Mouse (Mus musculus) forebrain, embryonic 13.5 days (tissue): ENCODE data around the gene Sgo2a. TPM values are rescaled to one million over a fixed set of nuclear protein-coding genes. Genes with fewer than 3 reads are reported as not detected.
A peak's percentile ranks its signal among the peaks of the same experiment; 100 is the strongest.

Experiments
- ATAC-seq: fragments of 200-750 bp; cut with Nextera tagmentation; 2 replicates; pipeline ENCODE4 v1.8.0; 2017
- H3K27ac ChIP-seq: fragments of 300-500 bp; sonication (generic); 2 replicates; pipeline ENCODE4 v1.5.1; 2015; ENCODE audit warnings: inconsistent platforms, mild to moderate bottlenecking, moderate library complexity
- H3K27me3 ChIP-seq: fragments of 300-500 bp; sonication (generic); 2 replicates; pipeline ENCODE4 v1.6.1; 2015; ENCODE audit warnings: mild to moderate bottlenecking, inconsistent platforms
- H3K36me3 ChIP-seq: fragments of 300-500 bp; sonication (generic); 2 replicates; pipeline ENCODE4 v1.6.1; 2015; ENCODE audit warnings: mild to moderate bottlenecking, inconsistent platforms; ENCODE audit not compliant: poor library complexity, severe bottlenecking
- H3K4me1 ChIP-seq: fragments of 300-500 bp; sonication (generic); 2 replicates; pipeline ENCODE4 v1.6.1; 2015; ENCODE audit warnings: inconsistent platforms
- H3K4me2 ChIP-seq: fragments of 300-500 bp; sonication (generic); 2 replicates; pipeline ENCODE4 v1.6.1; 2015; ENCODE audit warnings: inconsistent platforms, mild to moderate bottlenecking, moderate library complexity
- H3K4me3 ChIP-seq: fragments of 300-500 bp; sonication (generic); 2 replicates; pipeline ENCODE4 v1.5.1; 2015; ENCODE audit warnings: mild to moderate bottlenecking, inconsistent platforms
- H3K9ac ChIP-seq: fragments of 300-500 bp; sonication (generic); 2 replicates; pipeline ENCODE4 v1.6.1; 2015; ENCODE audit warnings: mild to moderate bottlenecking, inconsistent platforms
- H3K9me3 ChIP-seq: fragments of 300-500 bp; sonication (generic); replicated peaks from 2 replicates; pipeline ENCODE4 v1.6.1; 2016; ENCODE audit warnings: inconsistent platforms
- WGBS: fragments of 180-500 bp; shearing (Covaris S2); methylation state at CpG from one replicate; pipeline ENCODE4 v1.1.7; 2015; 5-methylcytosine and 5-hydroxymethylcytosine counted together
- polyA plus RNA-seq: library from polyadenylated mRNA; unstranded; fragments of >200 nt; fragmentation: Nextera tagmentation; extraction: Ambion mirVana; gene quantifications from 2 replicates; pipeline ENCODE4 v1.2.1, GENCODE M21; 2015

The Sgo2a gene
- polyA plus RNA-seq, 1 experiment from 2014 or later = 19.3 TPM

DNA sequence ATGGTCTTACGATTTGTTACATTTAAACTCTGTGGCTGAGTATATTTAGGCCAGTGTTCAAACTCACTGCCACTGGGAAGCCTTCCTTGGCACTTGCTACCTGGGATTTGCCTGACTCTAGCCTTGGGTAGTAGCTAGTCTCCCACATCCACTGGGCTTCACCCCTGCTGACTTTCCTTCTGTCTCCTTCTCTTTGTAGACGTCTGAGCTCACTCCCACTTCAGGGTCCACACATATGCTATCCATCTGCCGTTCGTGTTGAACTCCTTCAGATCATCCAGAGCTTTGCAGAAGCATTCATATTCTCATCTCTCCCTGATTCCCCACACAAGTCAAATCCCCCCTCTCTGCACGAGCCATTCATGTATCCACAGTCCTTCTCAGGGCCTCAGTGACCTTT, 49.8 kb downstream of the Sgo2a start:
- Histone ChIP-seq H3K4me1 (peaks cover 12% of the 10 kb centered on the region), H3K4me2 (no peak overlapping the region), H3K27me3 (no peaks in the 10 kb centered on the region), H3K9ac (no peak overlapping the region), H3K36me3 (no peaks in the 10 kb centered on the region), H3K27ac (no peak overlapping the region), H3K9me3 (no peaks in the 10 kb centered on the region), H3K4me3 (no peak overlapping the region)
- 63% methylated on average over 5 of the region's 5 CpGs for WGBS
- no peak for ATAC-seq

DNA sequence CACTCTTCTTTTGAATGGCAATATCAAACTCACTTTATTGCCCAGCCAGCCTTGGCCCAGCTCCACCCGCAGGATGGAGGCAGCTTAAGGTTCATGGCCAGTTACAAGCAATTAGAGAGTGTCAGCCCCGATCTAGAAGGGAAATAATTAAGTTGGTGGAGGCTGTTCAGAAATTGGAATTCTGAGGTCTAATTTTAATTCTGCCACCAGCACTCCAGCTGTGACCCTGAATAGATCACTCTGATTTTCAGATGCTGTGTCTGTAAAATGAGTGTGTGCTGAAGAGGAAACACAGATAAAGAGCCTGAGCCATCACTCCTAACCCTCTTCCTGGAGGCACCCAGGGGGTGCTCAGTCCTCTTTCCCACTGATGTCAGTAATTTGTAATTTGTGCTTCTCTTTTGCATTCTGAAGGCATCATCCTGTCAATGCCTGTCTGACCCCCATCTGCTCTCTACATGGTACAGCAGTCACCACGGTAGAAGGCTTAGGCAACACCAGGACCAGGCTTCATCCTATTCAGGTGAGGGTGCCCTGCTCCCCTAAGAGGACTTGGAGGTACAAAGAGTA, 51.0 kb downstream of the Sgo2a start:
- Histone ChIP-seq H3K27me3 (no peaks in the 10 kb centered on the region), H3K9ac (no peak overlapping the region), H3K36me3 (no peaks in the 10 kb centered on the region), H3K27ac (peak overlapping the region; percentile 65), H3K4me2 (no peak overlapping the region), H3K9me3 (no peaks in the 10 kb centered on the region), H3K4me1 (peaks cover 12% of the 10 kb centered on the region), H3K4me3 (no peak overlapping the region)
- WGBS = 29% methylated on average over 3 of the region's 3 CpGs
- peak; percentile 77 for ATAC-seq

DNA sequence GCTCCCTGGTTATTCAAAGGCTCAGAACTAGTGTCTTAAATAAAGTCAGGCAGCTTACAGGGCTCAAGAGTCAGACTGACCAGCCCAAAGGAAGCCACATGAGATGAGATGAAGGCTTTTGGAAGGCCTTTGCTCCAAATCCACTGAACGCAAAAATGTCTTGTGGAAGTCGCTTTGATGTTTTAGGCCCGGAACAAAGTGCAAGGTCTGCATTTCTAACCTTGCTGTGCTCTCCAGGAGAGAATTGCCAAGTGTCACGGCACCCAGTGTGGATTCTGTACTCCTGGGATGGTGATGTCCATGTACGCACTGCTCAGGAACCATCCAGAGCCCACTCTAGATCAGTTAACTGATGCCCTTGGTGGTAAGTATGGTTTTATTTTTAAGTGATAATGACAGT, 53.4 kb downstream of the Sgo2a start:
- peaks cover 12% of the 10 kb centered on the region for H3K4me1 ChIP-seq
- H3K4me3 ChIP-seq = no peak overlapping the region
- no peaks in the 10 kb centered on the region for H3K9me3 ChIP-seq
- no peak overlapping the region for H3K4me2 ChIP-seq
- no peaks in the 10 kb centered on the region for H3K27me3 ChIP-seq
- WGBS = 88% methylated on average over 5 of the region's 5 CpGs
- no peak overlapping the region for H3K9ac ChIP-seq
- H3K36me3 ChIP-seq = no peaks in the 10 kb centered on the region
- ATAC-seq = no peak
- no peak overlapping the region for H3K27ac ChIP-seq

DNA sequence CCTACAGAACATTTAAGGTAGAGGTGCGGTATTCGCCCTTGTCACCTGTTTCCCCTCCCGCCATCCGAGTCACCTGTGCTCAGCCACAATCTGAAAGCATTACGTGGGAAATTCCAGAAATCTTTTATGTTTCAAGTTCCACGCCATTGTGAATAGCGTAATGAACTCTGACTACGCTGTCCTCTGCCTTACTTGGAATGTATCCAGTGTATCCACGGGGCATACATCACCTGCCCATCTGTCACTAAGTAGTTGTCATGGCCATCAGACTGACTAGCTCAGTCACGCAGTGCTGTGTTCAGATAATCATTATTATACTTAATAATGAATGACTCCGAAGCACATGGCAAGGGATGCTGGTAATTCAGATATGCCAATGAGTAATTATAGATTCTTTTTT, 59.8 kb downstream of the Sgo2a start:
- no peak for ATAC-seq
- Histone ChIP-seq H3K27me3 (no peaks in the 10 kb centered on the region), H3K27ac (no peak overlapping the region), H3K4me2 (no peak overlapping the region), H3K36me3 (no peaks in the 10 kb centered on the region), H3K4me3 (no peak overlapping the region), H3K4me1 (no peaks in the 10 kb centered on the region), H3K9ac (no peak overlapping the region), H3K9me3 (no peaks in the 10 kb centered on the region)
- 80% methylated on average over 11 of the region's 11 CpGs for WGBS

DNA sequence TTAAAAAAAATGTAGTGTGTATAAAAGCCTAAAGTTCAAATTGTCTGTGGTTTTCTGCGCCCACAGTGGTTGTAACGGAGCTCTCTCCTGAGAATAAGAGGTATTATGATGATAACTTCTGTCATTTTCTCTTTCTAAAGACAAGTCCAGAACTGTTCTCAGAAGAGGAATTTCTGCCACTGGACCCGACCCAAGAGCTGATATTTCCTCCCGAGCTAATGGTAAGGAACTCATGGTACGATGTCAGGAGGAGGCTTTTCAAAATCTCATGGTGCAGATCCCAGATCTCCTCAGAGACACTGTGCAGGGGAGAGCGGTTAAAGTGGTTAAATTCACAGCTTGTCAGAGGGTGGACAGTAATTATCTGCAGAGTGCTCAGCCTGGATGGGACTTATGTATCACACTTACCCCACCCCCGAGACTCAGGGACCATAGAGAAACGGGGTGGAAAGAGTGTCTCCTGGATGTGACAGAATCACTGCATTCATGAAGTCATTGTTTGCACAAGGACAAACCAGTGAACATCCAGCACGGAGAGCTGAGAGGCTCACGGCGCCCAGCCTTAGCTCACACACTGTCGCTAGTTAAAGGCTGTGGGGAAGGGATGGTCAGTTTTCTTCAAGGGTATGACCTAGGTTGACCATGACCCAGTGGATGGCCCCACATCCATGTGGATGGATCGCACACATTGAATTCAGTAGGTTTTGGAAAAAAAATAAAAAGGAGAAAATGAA, 60.5 kb downstream of the Sgo2a start:
- H3K27ac ChIP-seq = no peak overlapping the region
- H3K4me2 ChIP-seq = no peak overlapping the region
- ATAC-seq = no peak
- no peaks in the 10 kb centered on the region for H3K4me1 ChIP-seq
- H3K9ac ChIP-seq = no peak overlapping the region
- no peaks in the 10 kb centered on the region for H3K9me3 ChIP-seq
- H3K27me3 ChIP-seq = no peaks in the 10 kb centered on the region
- 84% methylated on average over 13 of the region's 13 CpGs for WGBS
- no peaks in the 10 kb centered on the region for H3K36me3 ChIP-seq
- H3K4me3 ChIP-seq = no peak overlapping the region

DNA sequence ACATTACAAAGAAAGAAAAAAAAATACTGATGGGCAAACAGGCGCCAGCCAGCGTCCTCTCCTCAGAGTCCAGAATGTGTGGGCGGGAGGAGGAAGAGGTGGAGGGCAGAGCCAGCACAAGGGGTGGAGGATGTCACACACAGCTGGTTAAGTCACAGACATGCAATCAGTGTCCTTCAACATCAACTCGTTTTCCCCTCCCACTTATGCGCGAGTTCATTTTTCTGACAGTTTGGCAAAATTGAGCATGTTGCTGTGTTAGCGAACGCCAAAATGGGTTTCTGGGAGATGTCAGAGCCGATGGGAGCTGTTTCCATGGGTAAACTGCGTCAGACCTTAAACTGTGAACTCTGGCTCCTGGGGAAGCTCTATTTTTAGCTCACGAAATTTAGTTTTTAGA, 61.2 kb downstream of the Sgo2a start:
- 81% methylated on average over 11 of the region's 11 CpGs for WGBS
- H3K4me3 ChIP-seq = no peak overlapping the region
- no peak overlapping the region for H3K9ac ChIP-seq
- H3K9me3 ChIP-seq = no peaks in the 10 kb centered on the region
- H3K27ac ChIP-seq = no peak overlapping the region
- H3K27me3 ChIP-seq = no peaks in the 10 kb centered on the region
- no peaks in the 10 kb centered on the region for H3K36me3 ChIP-seq
- 0 out of 2 replicates have a peak, but pooled peaks have one; percentile 24 for ATAC-seq
- no peaks in the 10 kb centered on the region for H3K4me1 ChIP-seq
- H3K4me2 ChIP-seq = no peak overlapping the region

DNA sequence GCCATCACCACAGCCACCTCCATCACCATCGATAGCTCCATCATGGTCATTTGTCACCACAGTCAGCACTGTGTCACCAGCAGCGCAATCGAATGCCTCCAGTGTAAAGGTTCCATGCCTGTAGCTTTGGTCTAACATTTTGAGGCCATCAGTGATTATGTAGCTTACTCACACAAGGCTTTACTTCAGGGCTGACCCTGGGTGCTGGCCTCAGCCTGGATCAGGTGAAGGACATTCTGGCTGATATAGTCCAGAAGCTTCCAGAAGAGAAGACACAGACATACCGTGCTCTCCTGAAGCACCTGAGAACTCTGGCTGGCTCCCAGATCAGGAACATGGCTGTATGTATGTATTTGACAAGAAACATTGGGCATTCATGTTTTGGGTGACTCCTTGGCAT, 63.1 kb downstream of the Sgo2a start:
- no peak overlapping the region for H3K4me2 ChIP-seq
- H3K9me3 ChIP-seq = no peaks in the 10 kb centered on the region
- no peaks in the 10 kb centered on the region for H3K27me3 ChIP-seq
- no peak for ATAC-seq
- no peaks in the 10 kb centered on the region for H3K4me1 ChIP-seq
- H3K36me3 ChIP-seq = no peaks in the 10 kb centered on the region
- H3K9ac ChIP-seq = no peak overlapping the region
- WGBS = 95% methylated on average over 4 of the region's 4 CpGs
- no peak overlapping the region for H3K4me3 ChIP-seq
- no peak overlapping the region for H3K27ac ChIP-seq

DNA sequence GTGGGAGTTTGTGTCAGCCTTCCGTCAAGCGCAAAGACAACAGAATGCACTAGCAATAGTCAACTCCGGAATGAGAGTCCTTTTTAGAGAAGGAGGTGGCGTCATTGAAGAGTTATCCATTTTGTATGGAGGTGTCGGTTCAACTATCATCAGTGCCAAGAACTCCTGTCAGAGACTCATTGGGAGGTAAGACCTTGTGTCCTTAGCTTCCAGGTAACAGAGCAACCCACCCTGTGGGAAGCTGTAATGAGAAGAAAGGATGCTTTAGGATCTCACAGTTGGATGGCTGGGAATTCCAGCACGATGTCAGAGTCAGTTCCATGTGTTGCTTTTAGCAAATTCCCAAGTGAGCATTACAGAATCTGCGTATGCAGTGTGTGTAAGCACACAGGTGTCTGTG, 66.4 kb downstream of the Sgo2a start:
- no peaks in the 10 kb centered on the region for H3K9me3 ChIP-seq
- no peak for ATAC-seq
- no peak overlapping the region for H3K27ac ChIP-seq
- no peak overlapping the region for H3K4me3 ChIP-seq
- H3K4me1 ChIP-seq = no peaks in the 10 kb centered on the region
- H3K27me3 ChIP-seq = no peaks in the 10 kb centered on the region
- no peaks in the 10 kb centered on the region for H3K36me3 ChIP-seq
- no peak overlapping the region for H3K9ac ChIP-seq
- 87% methylated on average over 7 of the region's 7 CpGs for WGBS
- no peak overlapping the region for H3K4me2 ChIP-seq

DNA sequence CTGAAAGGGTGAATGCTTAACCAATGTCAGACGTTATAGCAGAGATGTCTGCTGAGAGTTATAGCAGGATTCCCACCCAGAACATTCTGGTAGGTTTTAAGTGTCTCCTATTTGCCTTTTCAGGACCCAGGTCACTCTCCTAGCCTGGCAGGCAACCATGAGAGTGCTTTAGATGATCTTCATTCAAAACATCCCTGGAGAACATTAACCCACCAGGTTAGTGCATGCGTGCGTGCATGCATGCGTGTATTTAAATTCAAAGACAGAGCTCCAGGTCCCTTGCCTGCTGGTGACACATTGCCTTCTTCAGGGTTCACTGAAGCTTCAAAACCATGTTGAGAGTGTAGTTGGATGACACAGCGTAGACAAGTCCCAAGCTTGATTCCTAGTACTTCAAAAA, 69.4 kb downstream of the Sgo2a start:
- no peak for ATAC-seq
- H3K4me1 ChIP-seq = no peaks in the 10 kb centered on the region
- no peaks in the 10 kb centered on the region for H3K27me3 ChIP-seq
- no peak overlapping the region for H3K4me2 ChIP-seq
- H3K27ac ChIP-seq = no peak overlapping the region
- no peaks in the 10 kb centered on the region for H3K36me3 ChIP-seq
- H3K9ac ChIP-seq = no peak overlapping the region
- WGBS = 90% methylated on average over 5 of the region's 5 CpGs
- no peak overlapping the region for H3K4me3 ChIP-seq
- H3K9me3 ChIP-seq = no peaks in the 10 kb centered on the region

DNA sequence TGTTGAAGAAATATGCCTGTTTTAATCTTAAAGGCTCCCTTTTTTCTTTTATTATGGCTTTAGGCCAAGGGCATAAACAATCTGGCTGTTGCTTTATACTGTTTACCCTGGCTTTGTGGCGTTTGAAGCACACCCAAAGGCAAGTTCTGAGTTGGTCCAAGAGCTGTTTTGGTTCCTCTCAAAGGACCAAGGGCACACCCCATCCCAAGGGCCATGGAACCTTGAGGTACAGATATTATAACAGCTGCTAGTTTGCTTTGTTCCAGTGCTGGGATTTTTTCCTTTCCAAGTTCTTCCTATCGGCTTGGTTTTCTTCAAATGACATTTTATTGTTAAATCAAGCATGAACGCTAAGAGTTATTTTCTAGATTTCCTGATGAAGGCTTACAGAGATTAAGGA, 69.8 kb downstream of the Sgo2a start:
- Histone ChIP-seq H3K27ac (no peak overlapping the region), H3K4me3 (no peak overlapping the region), H3K4me2 (no peak overlapping the region), H3K4me1 (no peaks in the 10 kb centered on the region), H3K27me3 (no peaks in the 10 kb centered on the region), H3K9me3 (no peaks in the 10 kb centered on the region), H3K9ac (no peak overlapping the region), H3K36me3 (no peaks in the 10 kb centered on the region)
- ATAC-seq = no peak
- WGBS = 72% methylated on average over 3 of the region's 3 CpGs

DNA sequence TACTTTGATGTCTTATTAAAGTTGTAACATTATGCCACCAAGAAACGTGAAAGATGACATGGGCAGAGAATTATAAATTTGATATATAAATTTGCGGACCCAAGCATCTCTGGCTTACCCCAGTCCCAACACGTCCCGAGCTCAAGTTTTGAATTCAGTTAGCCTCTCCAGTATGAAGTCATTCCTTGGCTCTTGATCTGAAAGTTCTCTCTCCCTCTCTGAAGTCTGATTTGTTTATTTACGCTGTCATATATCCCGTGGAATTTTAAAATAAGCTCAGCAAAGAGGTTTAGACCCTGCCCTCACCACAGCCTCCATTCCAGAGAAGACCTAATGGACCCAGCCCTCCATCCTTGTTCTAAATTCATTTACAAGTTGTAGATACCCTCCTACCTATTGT, 73.4 kb downstream of the Sgo2a start:
- Histone ChIP-seq H3K4me2 (no peak overlapping the region), H3K4me3 (no peak overlapping the region), H3K36me3 (no peaks in the 10 kb centered on the region), H3K4me1 (peaks cover 4% of the 10 kb centered on the region; the same call in 1 of the 2 replicates), H3K27ac (no peak overlapping the region), H3K27me3 (no peaks in the 10 kb centered on the region), H3K9me3 (no peaks in the 10 kb centered on the region), H3K9ac (no peak overlapping the region)
- no peak for ATAC-seq
- 95% methylated on average over 6 of the region's 6 CpGs for WGBS

DNA sequence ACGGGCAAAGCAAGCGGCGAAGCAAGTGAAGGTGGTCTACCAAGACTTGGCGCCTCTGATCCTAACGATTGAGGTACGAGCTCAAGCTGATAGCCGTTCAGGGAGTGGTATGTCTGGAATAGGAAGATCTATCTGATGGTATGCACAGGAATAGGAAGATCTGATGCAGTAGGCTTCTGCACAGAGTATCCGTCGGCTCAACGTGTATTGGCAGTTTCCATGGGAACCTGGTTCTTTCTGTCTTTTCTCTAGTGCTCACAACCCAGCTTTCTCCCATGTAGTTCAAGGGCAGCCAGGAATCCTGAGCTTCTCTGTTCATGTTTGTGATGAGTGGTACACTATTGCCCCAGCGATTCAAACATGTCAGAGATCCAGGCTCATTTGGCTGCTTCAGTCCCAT, 74.3 kb downstream of the Sgo2a start:
- peaks cover 4% of the 10 kb centered on the region; the same call in 1 of the 2 replicates for H3K4me1 ChIP-seq
- no peaks in the 10 kb centered on the region for H3K27me3 ChIP-seq
- no peak overlapping the region for H3K4me2 ChIP-seq
- H3K9ac ChIP-seq = no peak overlapping the region
- WGBS = 96% methylated on average over 11 of the region's 11 CpGs
- no peak overlapping the region for H3K4me3 ChIP-seq
- no peak overlapping the region for H3K27ac ChIP-seq
- no peaks in the 10 kb centered on the region for H3K9me3 ChIP-seq
- no peak for ATAC-seq
- no peaks in the 10 kb centered on the region for H3K36me3 ChIP-seq

DNA sequence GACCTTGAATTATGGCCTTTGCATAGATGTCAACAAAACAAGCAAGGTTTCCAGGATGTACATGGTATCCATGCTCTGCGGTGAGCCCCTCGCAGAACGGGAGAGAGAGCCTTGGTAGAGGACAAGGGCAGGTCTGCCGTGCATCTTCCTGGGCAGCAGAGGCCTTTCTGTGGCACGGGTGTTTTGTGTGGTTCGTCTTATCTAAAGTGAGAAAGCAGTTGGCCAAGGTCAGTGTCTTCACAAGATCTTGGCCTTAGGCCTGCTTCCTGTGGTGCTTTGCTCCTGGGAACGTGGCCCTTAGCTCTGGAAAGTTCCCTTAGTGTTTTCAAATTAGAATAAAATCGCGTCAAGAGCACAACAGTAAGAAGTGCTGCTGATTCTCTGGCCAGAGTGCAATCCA, 75.2 kb downstream of the Sgo2a start:
- Histone ChIP-seq H3K4me2 (no peak overlapping the region), H3K27me3 (no peaks in the 10 kb centered on the region), H3K4me1 (peaks cover 4% of the 10 kb centered on the region; the same call in 1 of the 2 replicates), H3K9ac (no peak overlapping the region), H3K36me3 (no peaks in the 10 kb centered on the region), H3K27ac (no peak overlapping the region), H3K9me3 (no peaks in the 10 kb centered on the region), H3K4me3 (no peak overlapping the region)
- 87% methylated on average over 9 of the region's 9 CpGs for WGBS
- ATAC-seq = no peak
